Mouse (Mus musculus) liver, embryonic 14.5 days (tissue): ENCODE results near the gene Cyp2c54. TPM values are rescaled to one million over a fixed set of nuclear protein-coding genes. Genes with fewer than 3 reads are reported as not detected.
"Not testable (repeated sequence)": the region's sequence is repeated elsewhere in the genome, so short reads cannot be mapped to it uniquely, and the experiment has no call there.

Source experiments
- ATAC-seq: fragments of 200-750 bp; cut with Nextera tagmentation; 2 replicates; pipeline ENCODE4 v1.8.0; 2017; ENCODE audit warnings: moderate number of reproducible peaks, mild to moderate bottlenecking, moderate library complexity; ENCODE audit not compliant: insufficient read depth
- DNase-seq, 3 experiments: peaks; one replicate each; pipeline ENCODE4 v3.0.0-alpha.2; 2012 to 2013; ENCODE audit warnings: low read depth in 3 of 3, low spot score in 3 of 3
- H3K27ac ChIP-seq: fragments of 300-500 bp; sonication (generic); 2 replicates; pipeline ENCODE4 v1.5.1; 2014; ENCODE audit warnings: moderate library complexity, mild to moderate bottlenecking, control low read depth, inconsistent platforms
- H3K27me3 ChIP-seq: fragments of 300-500 bp; sonication (generic); 2 replicates; pipeline ENCODE4 v1.6.1; 2014; ENCODE audit warnings: mild to moderate bottlenecking, low read length, moderate library complexity; ENCODE audit not compliant: control insufficient read depth, insufficient read depth
- H3K36me3 ChIP-seq: fragments of 300-500 bp; sonication (generic); replicated peaks from 2 replicates; pipeline ENCODE4 v1.6.1; 2014; ENCODE audit warnings: low read depth; ENCODE audit not compliant: control insufficient read depth, insufficient read depth
- H3K4me1 ChIP-seq, 2 experiments: fragments of 200-500 bp in 1 of 2; fragments of 300-500 bp in 1 of 2; sonication (generic) in 1 of 2; replicated peaks; 2 replicates each; pipeline ENCODE4 v1.6.1; 2012 to 2014; ENCODE audit warnings: antibody characterized with exemption in 1 of 2, inconsistent platforms in 1 of 2, low read length in 1 of 2; ENCODE audit not compliant: control insufficient read depth in 2 of 2, insufficient read depth in 2 of 2
- H3K4me2 ChIP-seq: fragments of 300-500 bp; sonication (generic); 2 replicates; pipeline ENCODE4 v1.6.1; 2014; ENCODE audit warnings: low read depth, mild to moderate bottlenecking, control low read depth, moderate library complexity
- H3K4me3 ChIP-seq, 2 experiments: fragments of 200-500 bp in 1 of 2; fragments of 300-500 bp in 1 of 2; sonication (generic) in 1 of 2; 2 replicates each; pipeline ENCODE4 v1.5.1; 2012 to 2014; ENCODE audit warnings: low read depth in 2 of 2, low read length in 2 of 2, mild to moderate bottlenecking in 2 of 2, control low read depth in 1 of 2, inconsistent platforms in 1 of 2, moderate library complexity in 1 of 2; ENCODE audit not compliant: insufficient read depth in 1 of 2
- H3K9ac ChIP-seq: fragments of 300-500 bp; sonication (generic); replicated peaks from 2 replicates; pipeline ENCODE4 v1.6.1; 2014; ENCODE audit warnings: mild to moderate bottlenecking, control low read depth, moderate library complexity
- H3K9me3 ChIP-seq: fragments of 300-500 bp; sonication (generic); 2 replicates; pipeline ENCODE4 v1.6.1; 2016; ENCODE audit warnings: low read length, mixed read lengths; ENCODE audit not compliant: control insufficient read depth
- CTCF ChIP-seq: IDR thresholded peaks from 2 replicates; pipeline ENCODE4 v1.5.1; 2016; ENCODE audit warnings: antibody characterized with exemption, low read depth, control low read depth
- EP300 ChIP-seq: IDR thresholded peaks from 2 replicates; pipeline ENCODE4 v1.6.1; 2016; ENCODE audit warnings: antibody characterized with exemption, low read depth
- WGBS: fragments of 180-500 bp; shearing (Covaris S2); extraction: QIAGEN DNeasy Blood & Tissue Kit; methylation state at CpG from one replicate; pipeline ENCODE4 v1.1.7; 2014; ENCODE audit not compliant: insufficient replicate concordance; 5-methylcytosine and 5-hydroxymethylcytosine counted together
- polyA plus RNA-seq, 2 experiments: library from polyadenylated mRNA; depleted of rRNA in 1 of 2; stranded (reverse) in 1 of 2; unstranded in 1 of 2; fragments of >200 nt; fragmentation: Nextera tagmentation in 1 of 2; extraction: Ambion mirVana in 1 of 2; gene quantifications; 2 replicates each; pipeline versions ENCODE4 v1.2.1 to v1.2.3; 2012 to 2014

The Cyp2c54 gene
- polyA plus RNA-seq (2012; rRNA removed) (not detected in 2 replicates), polyA plus RNA-seq (2014; fragmentation: Nextera tagmentation; extraction: Ambion mirVana) (not detected in 2 replicates)

GRCm38 (mm10) chr19:40073701-40074100, at the start of gene Cyp2c54:
Cyp2c54 (minus strand) TSS chr19:40073827.
- Histone ChIP-seq H3K9me3 (no peaks in the 10 kb centered on the region), H3K27ac (no peak within 1 kb of the TSS), H3K9ac (no peak within 1 kb of the TSS), H3K4me2 (no peak within 1 kb of the TSS), H3K4me1 (no peaks in the 10 kb centered on the region), H3K36me3 (no peaks in the 10 kb centered on the region), H3K4me3 (no peak within 1 kb of the TSS), H3K27me3 (no peaks in the 10 kb centered on the region)
- no peak for TF ChIP-seq CTCF
- TF ChIP-seq EP300: no peak
- DNase-seq (no peak), ATAC-seq (no peak)

GRCm38 (mm10) chr19:40119624-40120023, 46.0 kb upstream of the Cyp2c54 start:
- WGBS: 63% methylated on average over 13 of the region's 13 CpGs
- not testable (repeated sequence) for DNase-seq, H3K36me3 ChIP-seq, H3K9ac ChIP-seq, H3K4me3 ChIP-seq, H3K27ac ChIP-seq, H3K4me2 ChIP-seq, H3K4me1 ChIP-seq, H3K27me3 ChIP-seq, H3K9me3 ChIP-seq
- 0 out of 2 replicates have a peak, but pooled peaks have one; percentile 55 for ATAC-seq

- no peak for TF ChIP-seq CTCF
- TF ChIP-seq EP300: no peak
- 51% methylated on average over 3 of the region's 3 CpGs for WGBS
- Histone ChIP-seq H3K4me3 (no peak overlapping the region), H3K27me3 (no peaks in the 10 kb centered on the region), H3K27ac (no peak overlapping the region), H3K9me3 (no peaks in the 10 kb centered on the region), H3K9ac (no peak overlapping the region), H3K36me3 (no peaks in the 10 kb centered on the region), H3K4me2 (no peak overlapping the region), H3K4me1 (no peaks in the 10 kb centered on the region)
- ATAC-seq (no peak), DNase-seq (no peak)
These were observed 17.5 kb upstream of the Cyp2c54 start for GRCm38 (mm10) chr19:40091111-40091510.

GRCm38 (mm10) chr19:40089421-40089820, 15.8 kb upstream of the Cyp2c54 start, which contains the start of gene Cyp2c50:
Cyp2c50 (plus strand) TSS chr19:40089688.
- ATAC-seq, H3K4me2 ChIP-seq, H3K27ac ChIP-seq, H3K27me3 ChIP-seq, H3K9me3 ChIP-seq, H3K36me3 ChIP-seq, H3K4me3 ChIP-seq, H3K9ac ChIP-seq, H3K4me1 ChIP-seq, DNase-seq: not testable (repeated sequence)
- 79% methylated on average over 1 of the region's 1 CpGs for WGBS

- ATAC-seq: no peak
- no peaks in the 10 kb centered on the region for H3K9me3 ChIP-seq
- H3K4me2 ChIP-seq: no peak overlapping the region
- no peak overlapping the region for H3K4me3 ChIP-seq
- no peak overlapping the region for H3K9ac ChIP-seq
- 57% methylated on average over 1 of the region's 1 CpGs for WGBS
- H3K27me3 ChIP-seq: no peaks in the 10 kb centered on the region
- no peaks in the 10 kb centered on the region for H3K4me1 ChIP-seq
- no peak for TF ChIP-seq CTCF
- TF ChIP-seq EP300: no peak
- no peak overlapping the region for H3K27ac ChIP-seq
- no peaks in the 10 kb centered on the region for H3K36me3 ChIP-seq
- DNase-seq: no peak
These were observed 14.8 kb upstream of the Cyp2c54 start for GRCm38 (mm10) chr19:40088381-40088780.

GRCm38 (mm10) chr19:39992140-39992539, 81.5 kb downstream of the Cyp2c54 start, which contains the start of gene Cyp2c37:
Cyp2c37 (plus strand) TSS chr19:39992424.
- DNase-seq, ATAC-seq, H3K36me3 ChIP-seq, H3K9me3 ChIP-seq, H3K27ac ChIP-seq, H3K27me3 ChIP-seq, H3K9ac ChIP-seq, H3K4me3 ChIP-seq, H3K4me1 ChIP-seq, H3K4me2 ChIP-seq: not testable (repeated sequence)
- WGBS: 81% methylated on average over 1 of the region's 1 CpGs
